In the genomic region with DNA sequence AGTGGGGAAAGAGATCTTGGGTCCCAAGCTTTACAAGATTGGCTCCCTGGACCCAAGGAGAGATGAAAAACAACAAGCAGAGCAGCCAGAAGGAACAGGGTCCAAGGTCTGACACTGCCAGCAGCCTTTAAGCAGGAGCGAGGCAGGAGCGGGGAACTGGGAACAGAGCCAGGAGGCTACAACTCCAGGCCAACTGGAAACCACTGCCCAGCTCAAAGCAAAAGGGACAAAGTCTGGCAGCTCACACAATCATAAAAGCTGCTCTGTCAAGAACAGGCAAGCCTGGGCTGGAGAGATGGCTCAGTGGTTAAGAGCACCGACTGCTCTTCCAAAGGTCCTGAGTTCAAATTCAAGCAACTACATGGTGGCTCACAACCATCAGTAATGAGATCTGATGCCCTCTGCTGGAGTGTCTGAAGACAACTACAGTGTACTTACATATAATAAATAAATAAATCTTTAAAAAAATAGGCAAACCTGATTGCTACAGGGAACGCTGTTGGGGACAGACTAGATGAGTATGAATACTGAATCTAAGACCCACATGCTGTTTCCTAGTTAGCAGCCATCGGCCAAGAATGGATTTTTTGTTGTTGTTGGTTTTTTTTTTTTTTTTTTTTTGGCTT, we compare ENCODE assay signal across 8 mouse cellular contexts. TPM values are rescaled to one million over a fixed set of nuclear protein-coding genes. Genes with fewer than 3 reads are reported as not detected.
A peak's percentile ranks its signal among the peaks of the same experiment; 100 is the strongest.
DNase-seq lines count a peak whose midpoint lies in the region; ATAC-seq lines count a peak whose summit lies in the region.

No protein-coding gene starts in this region.

- peak; percentile 26 for DNase-seq in urinary bladder, adult 2 months (ENCODE audit: low spot score)
- DNase-seq in urinary bladder, postnatal 10 days (ENCODE audit: low spot score) = no peak
- DNase-seq in fat pad, adult 2 months (ENCODE audit: extremely low read depth, low read depth, low spot score) = peak; percentile 66
- peak; percentile 81 for DNase-seq in heart, postnatal 4 days
- DNase-seq in left cerebral cortex, adult 18-20 months (ENCODE audit: low spot score in 2 of 2) = peak; percentile 33 to 36
- peak; percentile 66 for DNase-seq in right cerebral cortex, adult 18-20 months
- DNase-seq in thymus, postnatal 4 days = no peak

- ATAC-seq in megakaryocyte progenitor cell, adult 5-6 weeks (replicated peaks; ENCODE audit: poor library complexity) = no peak

RNA-seq across cellular contexts. Expression of a gene that starts 9.4 kb away (rescaled TPM):
- 17.1 and 17.5 TPM in 2 replicates for polyA plus RNA-seq in urinary bladder, adult 2 months (2012; rRNA removed)
- total RNA-seq in heart, postnatal 4 days (2021) = 10 to 100 TPM; 34.0 to 39.3 TPM
- 10 to 100 TPM; 37.6 to 60.4 TPM for total RNA-seq in left cerebral cortex, adult 18-20 months (2021)
- 42.7 and 45.9 TPM in 2 replicates for total RNA-seq in megakaryocyte progenitor cell, adult 5-6 weeks (2015)
- total RNA-seq in megakaryocyte progenitor cell, adult 5-6 weeks (2017) = 18.9 and 20.8 TPM in 2 replicates

RNA-seq across cellular contexts. Expression of a gene that starts 9.4 kb away (rescaled TPM):
- 12.7 and 17.2 TPM in 2 replicates for polyA plus RNA-seq in urinary bladder, adult 2 months (2012; rRNA removed)
- total RNA-seq in heart, postnatal 4 days (2021) = 10 to 100 TPM; 21.8 to 24.1 TPM
- total RNA-seq in left cerebral cortex, adult 18-20 months (2021) = 10 to 100 TPM; 28.4 to 39.1 TPM
- total RNA-seq in megakaryocyte progenitor cell, adult 5-6 weeks (2015) = 23.2 and 23.5 TPM in 2 replicates
- 18.2 and 35.5 TPM in 2 replicates for total RNA-seq in megakaryocyte progenitor cell, adult 5-6 weeks (2017)

RNA-seq across cellular contexts. Expression of a gene that starts 18.3 kb away (rescaled TPM):
- polyA plus RNA-seq in urinary bladder, adult 2 months (2012; rRNA removed) = 64.5 and 75.5 TPM in 2 replicates
- 10 to 100 TPM; 31.4 to 31.7 TPM for total RNA-seq in heart, postnatal 4 days (2021)
- 10 to 100 TPM; 28.9 to 33.8 TPM for total RNA-seq in left cerebral cortex, adult 18-20 months (2021)
- total RNA-seq in megakaryocyte progenitor cell, adult 5-6 weeks (2015) = 30.0 and 30.6 TPM in 2 replicates
- 31.9 and 32.3 TPM in 2 replicates for total RNA-seq in megakaryocyte progenitor cell, adult 5-6 weeks (2017)

RNA-seq across cellular contexts. Expression of a gene that starts 18.4 kb away (rescaled TPM):
- 0.07 and 0.09 TPM in 2 replicates for polyA plus RNA-seq in urinary bladder, adult 2 months (2012; rRNA removed)
- under 1 TPM in 1 of 2 experiments, not detected in 1; 0.11 TPM for total RNA-seq in heart, postnatal 4 days (2021)
- 1 to 10 TPM; 2.2 to 2.7 TPM for total RNA-seq in left cerebral cortex, adult 18-20 months (2021)
- not detected in 2 replicates for total RNA-seq in megakaryocyte progenitor cell, adult 5-6 weeks (2015)
- total RNA-seq in megakaryocyte progenitor cell, adult 5-6 weeks (2017) = not detected in 2 replicates

RNA-seq across cellular contexts. Expression of a gene that starts 27.1 kb away (rescaled TPM):
- polyA plus RNA-seq in urinary bladder, adult 2 months (2012; rRNA removed) = 36.9 and 43.3 TPM in 2 replicates
- total RNA-seq in heart, postnatal 4 days (2021) = 10 to 100 TPM; 46.1 to 48.4 TPM
- total RNA-seq in left cerebral cortex, adult 18-20 months (2021) = 100 to 1,000 TPM; 115 to 118 TPM
- total RNA-seq in megakaryocyte progenitor cell, adult 5-6 weeks (2015) = 34.2 and 37.0 TPM in 2 replicates
- 57.1 and 89.5 TPM in 2 replicates for total RNA-seq in megakaryocyte progenitor cell, adult 5-6 weeks (2017)

Comparison
In these comparisons a context has a peak if more than half of its experiments do, and no peak if none do; other contexts are left out.
1. DNase-seq: peak in urinary bladder, adult 2 months (single experiment), fat pad, adult 2 months (single experiment), heart, postnatal 4 days (single experiment), left cerebral cortex, adult 18-20 months (2 of 2) and right cerebral cortex, adult 18-20 months (single experiment); none in urinary bladder, postnatal 10 days (single experiment) and thymus, postnatal 4 days (single experiment).